Mouse (Mus musculus) testis, adult 2 months (tissue): Measurements from ENCODE around the gene Spink4. TPM values are rescaled to one million over a fixed set of nuclear protein-coding genes. Genes with fewer than 3 reads are reported as not detected.

ENCODE experiments used
- H3K27ac ChIP-seq: fragments of 200-500 bp; 2 replicates; pipeline ENCODE4 v1.5.1; 2012; ENCODE audit warnings: low read depth, low read length; ENCODE audit not compliant: control insufficient read depth, insufficient read depth
- H3K27me3 ChIP-seq: fragments of 200-500 bp; 2 replicates; pipeline ENCODE4 v1.6.1; 2012; ENCODE audit warnings: mild to moderate bottlenecking, low read length, moderate library complexity; ENCODE audit not compliant: control insufficient read depth, insufficient read depth
- H3K36me3 ChIP-seq: fragments of 200-500 bp; 2 replicates; pipeline ENCODE4 v1.6.1; 2012; ENCODE audit warnings: mild to moderate bottlenecking, low read length; ENCODE audit not compliant: control insufficient read depth, insufficient read depth
- H3K4me1 ChIP-seq: fragments of 200-500 bp; 2 replicates; pipeline ENCODE4 v1.6.1; 2012; ENCODE audit warnings: low read length; ENCODE audit not compliant: control insufficient read depth, insufficient read depth
- H3K4me3 ChIP-seq: fragments of 200-500 bp; 2 replicates; pipeline ENCODE4 v1.5.1; 2012; ENCODE audit warnings: low read depth, mild to moderate bottlenecking, low read length, moderate library complexity, mixed read lengths; ENCODE audit not compliant: control insufficient read depth
- CTCF ChIP-seq: fragments of 200-500 bp; IDR thresholded peaks from 2 replicates; pipeline ENCODE4 v1.5.1; 2012; ENCODE audit warnings: low read depth, mild to moderate bottlenecking, inconsistent platforms, low read length, moderate library complexity; ENCODE audit not compliant: control insufficient read depth, insufficient read depth, insufficient replicate concordance
- POLR2A ChIP-seq: fragments of 200-500 bp; IDR thresholded peaks from 2 replicates; pipeline ENCODE4 v1.6.1; 2012; ENCODE audit warnings: low read depth, mild to moderate bottlenecking, inconsistent platforms, low read length, moderate library complexity; ENCODE audit not compliant: control insufficient read depth
- polyA plus RNA-seq: library from polyadenylated mRNA; depleted of rRNA; stranded (reverse); fragments of >200 nt; gene quantifications from 2 replicates; pipeline ENCODE4 v1.2.3, GENCODE M21; 2012; rRNA removed

Spink4 gene
- polyA plus RNA-seq, 1 experiment: 11.1 TPM

GRCm38 (mm10) chr4:40976651-40977050 is 56.8 kb downstream of the Spink4 start:
- H3K4me1 ChIP-seq: peaks cover 6% of the 10 kb centered on the region
- peak overlapping the region; percentile 25 for H3K27ac ChIP-seq
- H3K36me3 ChIP-seq: no peaks in the 10 kb centered on the region
- no peaks in the 10 kb centered on the region for H3K27me3 ChIP-seq
- TF ChIP-seq POLR2A: no peak
- TF ChIP-seq CTCF: no peak
- H3K4me3 ChIP-seq: no peak overlapping the region

GRCm38 (mm10) chr4:40979430-40979829 is 59.6 kb downstream of the Spink4 start:
- Histone ChIP-seq H3K4me3 (no peak overlapping the region), H3K4me1 (no peaks in the 10 kb centered on the region), H3K27me3 (no peaks in the 10 kb centered on the region), H3K27ac (peak overlapping the region; percentile 62), H3K36me3 (no peaks in the 10 kb centered on the region)
- TF ChIP-seq POLR2A: no peak

Other genes with a start within 250 kb of the Spink4 start
- 95.8 and 98.7 TPM in 2 replicates for gene Aptx, start 216.9 kb upstream of the Spink4 start, polyA plus RNA-seq
- 16.7 and 22.3 TPM in 2 replicates for gene Dnaja1, start 197.9 kb upstream of the Spink4 start, polyA plus RNA-seq
- gene Smu1, start 162.1 kb upstream of the Spink4 start, polyA plus RNA-seq: 20.1 and 23.7 TPM in 2 replicates
- gene B4galt1, start 66.0 kb upstream of the Spink4 start, polyA plus RNA-seq: 9.7 and 10.3 TPM in 2 replicates
- gene Bag1, start 28.2 kb downstream of the Spink4 start, polyA plus RNA-seq: 229 and 254 TPM in 2 replicates
- gene Chmp5, start 28.4 kb downstream of the Spink4 start, polyA plus RNA-seq: 18.0 and 19.0 TPM in 2 replicates
- 28.2 and 29.5 TPM in 2 replicates for gene Nfx1, start 50.9 kb downstream of the Spink4 start, polyA plus RNA-seq
- 174 and 180 TPM in 2 replicates for gene Aqp7, start 128.1 kb downstream of the Spink4 start, polyA plus RNA-seq
- gene Aqp3, start 178.1 kb downstream of the Spink4 start, polyA plus RNA-seq: 5.2 and 6.7 TPM in 2 replicates
- gene Nol6, start 204.4 kb downstream of the Spink4 start, polyA plus RNA-seq: 14.0 and 15.9 TPM in 2 replicates
- gene Ube2r2, start 215.7 kb downstream of the Spink4 start, polyA plus RNA-seq: 17.7 and 18.8 TPM in 2 replicates